Mouse (Mus musculus) midbrain, embryonic 16.5 days (tissue): ENCODE measurements around the gene Snapc1. TPM values are rescaled to one million over a fixed set of nuclear protein-coding genes. Genes with fewer than 3 reads are reported as not detected.
A peak's percentile ranks its signal among the peaks of the same experiment; 100 is the strongest.

ENCODE experiments used
- ATAC-seq: fragments of 200-750 bp; cut with Nextera tagmentation; 2 replicates; pipeline ENCODE4 v1.8.0; 2017; ENCODE audit warnings: moderate TSS enrichment
- H3K27ac ChIP-seq: fragments of 300-500 bp; sonication (generic); 2 replicates; pipeline ENCODE4 v1.5.1; 2014; ENCODE audit warnings: mild to moderate bottlenecking, low read length, mixed read lengths
- H3K27me3 ChIP-seq: fragments of 300-500 bp; sonication (generic); 2 replicates; pipeline ENCODE4 v1.6.1; 2014; ENCODE audit warnings: low read depth, low read length, mixed read lengths; ENCODE audit not compliant: control insufficient read depth, insufficient read depth
- H3K36me3 ChIP-seq: fragments of 300-500 bp; sonication (generic); 2 replicates; pipeline ENCODE4 v1.6.1; 2014; ENCODE audit warnings: mild to moderate bottlenecking, low read length, moderate library complexity, mixed read lengths; ENCODE audit not compliant: control insufficient read depth, insufficient read depth
- H3K4me1 ChIP-seq: fragments of 300-500 bp; sonication (generic); 2 replicates; pipeline ENCODE4 v1.6.1; 2014; ENCODE audit warnings: mild to moderate bottlenecking, low read length, mixed read lengths; ENCODE audit not compliant: control insufficient read depth, insufficient read depth
- H3K4me2 ChIP-seq: fragments of 300-500 bp; sonication (generic); 2 replicates; pipeline ENCODE4 v1.6.1; 2014; ENCODE audit warnings: mild to moderate bottlenecking, low read length, mixed read lengths
- H3K4me3 ChIP-seq: fragments of 300-500 bp; sonication (generic); 2 replicates; pipeline ENCODE4 v1.5.1; 2014; ENCODE audit warnings: low read depth, mild to moderate bottlenecking, low read length, moderate library complexity, mixed read lengths
- H3K9ac ChIP-seq: fragments of 300-500 bp; sonication (generic); 2 replicates; pipeline ENCODE4 v1.6.1; 2014; ENCODE audit warnings: low read depth, low read length, mixed read lengths
- H3K9me3 ChIP-seq: fragments of 300-500 bp; sonication (generic); replicated peaks from 2 replicates; pipeline ENCODE4 v1.6.1; 2014; ENCODE audit warnings: mild to moderate bottlenecking, low read length, mixed read lengths; ENCODE audit not compliant: control insufficient read depth, poor library complexity, severe bottlenecking
- WGBS: fragments of 180-500 bp; shearing (Covaris S2); extraction: QIAGEN DNeasy Blood & Tissue Kit; methylation state at CpG from one replicate; pipeline ENCODE4 v1.1.7; 2014; 5-methylcytosine and 5-hydroxymethylcytosine counted together
- polyA plus RNA-seq: library from polyadenylated mRNA; unstranded; fragments of >200 nt; fragmentation: Nextera tagmentation; extraction: Ambion mirVana; gene quantifications from 2 replicates; pipeline ENCODE4 v1.2.1, GENCODE M21; 2015

Snapc1 gene
- polyA plus RNA-seq, 1 experiment from 2014 or later, result 37.0 TPM

GRCm38 (mm10) chr12:73949318-73950058 is 14.8 kb upstream of the Snapc1 start:
- H3K4me2 ChIP-seq, result peak overlapping the region; percentile 84
- H3K27ac ChIP-seq, result no peak overlapping the region
- H3K4me3 ChIP-seq, result peak overlapping the region; percentile 51
- peak; percentile 92 for ATAC-seq
- WGBS, result 4% methylated on average over 46 of the region's 46 CpGs
- H3K9me3 ChIP-seq, result no peaks in the 10 kb centered on the region
- H3K36me3 ChIP-seq, result peaks cover 4% of the 10 kb centered on the region; the same call in 1 of the 2 replicates
- no peaks in the 10 kb centered on the region; the same call in 1 of the 2 replicates for H3K27me3 ChIP-seq
- H3K4me1 ChIP-seq, result peaks cover 9% of the 10 kb centered on the region
- H3K9ac ChIP-seq, result peak overlapping the region; percentile 81

GRCm38 (mm10) chr12:73952879-73953278 is 11.4 kb upstream of the Snapc1 start:
- peak; percentile 41 for ATAC-seq
- no peaks in the 10 kb centered on the region for H3K36me3 ChIP-seq
- peak overlapping the region; percentile 53 for H3K9ac ChIP-seq
- no peaks in the 10 kb centered on the region; the same call in 1 of the 2 replicates for H3K27me3 ChIP-seq
- peak overlapping the region; percentile 68 for H3K4me2 ChIP-seq
- peaks cover 9% of the 10 kb centered on the region for H3K4me1 ChIP-seq
- H3K4me3 ChIP-seq, result peak overlapping the region; percentile 30
- H3K9me3 ChIP-seq, result no peaks in the 10 kb centered on the region
- WGBS, result 4% methylated on average over 15 of the region's 15 CpGs
- H3K27ac ChIP-seq, result no peak overlapping the region

- 54% methylated on average over 14 of the region's 14 CpGs for WGBS
- H3K4me3 ChIP-seq, result peak overlapping the region; percentile 30; the same call in 1 of the 2 replicates
- no peaks in the 10 kb centered on the region; the same call in 1 of the 2 replicates for H3K27me3 ChIP-seq
- H3K4me1 ChIP-seq, result peaks cover 9% of the 10 kb centered on the region
- no peak for ATAC-seq
- H3K4me2 ChIP-seq, result peak overlapping the region; percentile 68
- H3K36me3 ChIP-seq, result no peaks in the 10 kb centered on the region
- no peaks in the 10 kb centered on the region for H3K9me3 ChIP-seq
- H3K9ac ChIP-seq, result no peak overlapping the region
- no peak overlapping the region for H3K27ac ChIP-seq
Measured at GRCm38 (mm10) chr12:73953420-73954186, 10.7 kb upstream of the Snapc1 start.

- H3K9ac ChIP-seq, result no peak overlapping the region
- no peak overlapping the region for H3K27ac ChIP-seq
- 85% methylated on average over 5 of the region's 5 CpGs for WGBS
- ATAC-seq, result no peak
- H3K27me3 ChIP-seq, result no peaks in the 10 kb centered on the region
- no peaks in the 10 kb centered on the region for H3K9me3 ChIP-seq
- no peak overlapping the region for H3K4me2 ChIP-seq
- H3K4me3 ChIP-seq, result no peak overlapping the region
- no peaks in the 10 kb centered on the region for H3K36me3 ChIP-seq
- H3K4me1 ChIP-seq, result peaks cover 8% of the 10 kb centered on the region
Measured at GRCm38 (mm10) chr12:73954785-73955184, 9.5 kb upstream of the Snapc1 start.

- H3K27ac ChIP-seq, result no peak overlapping the region
- H3K4me1 ChIP-seq, result peaks cover 7% of the 10 kb centered on the region
- no peak overlapping the region for H3K9ac ChIP-seq
- H3K27me3 ChIP-seq, result no peaks in the 10 kb centered on the region
- H3K4me2 ChIP-seq, result no peak overlapping the region
- H3K9me3 ChIP-seq, result no peaks in the 10 kb centered on the region
- 90% methylated on average over 3 of the region's 3 CpGs for WGBS
- no peaks in the 10 kb centered on the region for H3K36me3 ChIP-seq
- no peak for ATAC-seq
- H3K4me3 ChIP-seq, result no peak overlapping the region
Measured at GRCm38 (mm10) chr12:73957676-73958075, 6.6 kb upstream of the Snapc1 start.

GRCm38 (mm10) chr12:73958830-73959229 is 5.5 kb upstream of the Snapc1 start:
- no peaks in the 10 kb centered on the region for H3K4me1 ChIP-seq
- no peak for ATAC-seq

GRCm38 (mm10) chr12:73969142-73969541 is 4.9 kb downstream of the Snapc1 start:
- Histone ChIP-seq H3K9me3 (peaks cover 3% of the 10 kb centered on the region), H3K9ac (no peak overlapping the region), H3K36me3 (peaks cover 44% of the 10 kb centered on the region), H3K27me3 (no peaks in the 10 kb centered on the region), H3K27ac (no peak overlapping the region), H3K4me1 (peaks cover 15% of the 10 kb centered on the region), H3K4me3 (no peak overlapping the region), H3K4me2 (no peak overlapping the region)
- no peak for ATAC-seq
- 98% methylated on average over 8 of the region's 8 CpGs for WGBS

More at GRCm38 (mm10) chr12:73958830-73959229, 5.5 kb upstream of the Snapc1 start:
- H3K9ac ChIP-seq, result no peak overlapping the region
- H3K27ac ChIP-seq, result no peak overlapping the region
- no peaks in the 10 kb centered on the region for H3K9me3 ChIP-seq
- no peak overlapping the region for H3K4me3 ChIP-seq
- H3K27me3 ChIP-seq, result no peaks in the 10 kb centered on the region
- 90% methylated on average over 2 of the region's 2 CpGs for WGBS
- no peaks in the 10 kb centered on the region for H3K36me3 ChIP-seq
- H3K4me2 ChIP-seq, result no peak overlapping the region

GRCm38 (mm10) chr12:73974584-73974983 is 10.3 kb downstream of the Snapc1 start:
- Histone ChIP-seq H3K9ac (no peak overlapping the region), H3K4me1 (no peaks in the 10 kb centered on the region), H3K27ac (no peak overlapping the region), H3K4me2 (no peak overlapping the region), H3K4me3 (no peak overlapping the region), H3K27me3 (no peaks in the 10 kb centered on the region), H3K9me3 (peaks cover 3% of the 10 kb centered on the region), H3K36me3 (peaks cover 60% of the 10 kb centered on the region)
- no peak for ATAC-seq
- WGBS, result 98% methylated on average over 6 of the region's 6 CpGs

GRCm38 (mm10) chr12:73978144-73978543 is 13.9 kb downstream of the Snapc1 start:
- Histone ChIP-seq H3K4me3 (no peak overlapping the region), H3K36me3 (peaks cover 35% of the 10 kb centered on the region), H3K4me1 (no peaks in the 10 kb centered on the region), H3K9ac (no peak overlapping the region), H3K27me3 (no peaks in the 10 kb centered on the region), H3K9me3 (no peaks in the 10 kb centered on the region), H3K27ac (no peak overlapping the region), H3K4me2 (no peak overlapping the region)
- no peak for ATAC-seq
- 94% methylated on average over 3 of the region's 3 CpGs for WGBS
